Mouse (Mus musculus) mouse embryonic stem cell (cell line): ENCODE measurements around the gene Cacng2.

Source experiments
- in situ Hi-C, 2 experiments: fragments of 300-500 bp; cut with MboI; formaldehyde crosslinking; loops; 1 replicate in 1 of 2; 3 replicates in 1 of 2; pipeline ENCODE4 v1.14.3; 2019 to 2020; ENCODE audit warnings: low sequenced_read_pairs in 2 of 2, low pct_unique_long_range_greater_than_20kb in 1 of 2, mixed read lengths in 1 of 2; ENCODE audit not compliant: unreplicated experiment in 1 of 2

The Cacng2 gene

GRCm38 (mm10) chr15:78119704-78120103, at the start of gene Cacng2:
Cacng2 (minus strand) TSS chr15:78120028.
- in situ Hi-C loops, result loop anchor here in 1 of 2 experiments (25.0 kb wide), 1 partner anchor 382 kb away; the partner anchor contains the start of gene Apol9b

- in situ Hi-C loops, result no loop called here
These were observed 49.7 kb upstream of the Cacng2 start for GRCm38 (mm10) chr15:78169566-78169965.

- in situ Hi-C loops, result no loop called here
These were observed 45.5 kb upstream of the Cacng2 start for GRCm38 (mm10) chr15:78165292-78165691.

- in situ Hi-C loops, result no loop called here
These were observed 44.6 kb upstream of the Cacng2 start for GRCm38 (mm10) chr15:78164466-78164865.

DNA sequence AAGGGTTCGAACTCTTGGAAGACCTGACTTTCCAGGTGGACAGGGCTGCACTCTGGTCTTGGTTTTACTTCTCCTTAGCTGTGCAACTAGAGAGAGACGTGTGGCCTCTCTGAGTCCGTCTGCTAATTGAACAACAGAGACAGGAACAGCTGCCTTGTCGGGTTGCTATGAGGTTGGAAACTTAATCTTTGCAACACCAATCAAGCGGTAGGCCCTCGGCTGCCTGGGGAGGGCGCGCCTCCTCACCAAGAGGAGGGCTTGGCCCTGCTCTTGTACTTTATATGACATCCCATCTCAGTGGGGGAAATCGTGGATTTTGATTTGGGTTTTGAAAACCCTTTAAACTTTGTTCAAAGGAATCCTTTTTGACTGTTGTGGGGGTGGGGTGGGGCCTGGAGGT, 42.1 kb upstream of the Cacng2 start:
- in situ Hi-C loops, result no loop called here

GRCm38 (mm10) chr15:78158335-78158734, 38.5 kb upstream of the Cacng2 start:
- in situ Hi-C loops, result no loop called here

DNA sequence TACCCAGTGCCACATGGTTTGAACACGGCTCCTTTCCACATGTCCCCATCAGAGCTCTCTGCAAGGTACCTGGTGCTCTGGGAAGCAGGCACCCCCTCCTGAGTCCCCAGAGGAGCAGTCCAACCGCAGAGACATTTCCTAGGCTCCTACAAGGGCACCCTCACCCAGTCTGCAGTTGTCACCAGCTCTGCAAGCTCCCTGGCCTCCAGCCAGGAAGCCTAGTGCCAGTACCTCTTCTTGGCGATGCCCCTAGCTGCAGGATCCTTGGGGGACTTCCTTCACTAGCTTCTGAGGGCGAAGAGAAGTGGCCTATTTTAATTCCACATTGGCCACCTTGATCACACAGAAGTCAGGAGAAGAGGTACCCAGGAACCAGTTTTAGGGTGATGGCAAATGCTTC, 38.0 kb upstream of the Cacng2 start:
- in situ Hi-C loops, result no loop called here

DNA sequence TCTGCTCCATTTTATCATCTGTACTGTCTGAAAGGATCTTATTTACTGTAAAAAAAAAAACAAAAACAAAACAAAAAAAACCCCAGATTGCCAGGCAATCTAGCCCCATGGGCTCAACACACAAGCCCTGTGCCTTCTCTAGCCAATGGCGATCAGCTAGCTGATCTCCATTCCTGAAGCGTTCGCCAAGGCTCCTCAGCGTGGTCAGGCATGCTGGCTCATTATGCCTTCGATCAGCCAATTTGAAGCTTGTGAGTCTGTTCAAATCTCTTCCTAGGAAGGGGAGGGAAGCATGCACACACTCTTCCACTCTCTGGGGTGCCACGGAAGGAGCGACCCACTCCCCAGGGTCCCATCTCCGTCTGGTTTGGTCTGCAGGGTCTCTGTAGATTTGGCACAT, 37.5 kb upstream of the Cacng2 start:
- in situ Hi-C loops, result no loop called here

- in situ Hi-C loops, result no loop called here
These were observed 35.6 kb upstream of the Cacng2 start for GRCm38 (mm10) chr15:78155421-78155820.

DNA sequence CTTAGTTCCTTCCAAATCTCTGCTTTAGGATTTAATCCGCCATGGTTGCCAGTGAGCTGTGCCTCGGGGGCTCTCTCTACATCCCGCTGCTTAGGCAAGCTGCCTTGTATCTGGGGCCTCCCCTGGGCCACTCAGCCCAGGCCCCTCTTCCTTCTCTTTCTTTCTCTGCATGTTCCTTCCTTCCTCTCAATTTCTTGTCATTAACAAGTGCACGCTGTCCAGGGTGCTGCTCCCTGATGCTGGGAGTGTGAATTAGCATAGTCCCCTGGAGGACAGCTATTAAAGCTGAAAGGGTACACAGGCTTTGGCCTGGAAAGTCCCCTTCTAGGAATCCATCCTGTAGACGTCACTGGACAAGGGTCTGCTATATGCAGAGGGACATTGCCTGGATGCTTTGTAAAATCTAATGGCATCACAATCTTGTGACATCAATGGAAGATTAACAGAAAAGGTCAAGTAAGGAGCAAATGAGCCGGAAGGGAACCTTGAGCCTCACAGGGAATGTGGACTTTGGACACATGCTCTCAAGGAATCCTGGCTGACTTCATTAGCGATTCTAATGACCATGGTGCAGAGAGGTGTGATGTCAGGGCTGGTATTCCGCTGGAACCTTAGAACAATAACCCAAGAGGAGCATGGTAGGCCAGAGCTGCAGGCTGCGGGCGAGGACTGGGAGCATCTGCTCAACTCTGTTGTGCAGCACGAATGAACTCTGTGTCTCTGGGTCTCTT, 33.4 kb upstream of the Cacng2 start:
- in situ Hi-C loops, result no loop called here

- in situ Hi-C loops, result no loop called here
These were observed 28.7 kb upstream of the Cacng2 start for GRCm38 (mm10) chr15:78148565-78148964.

GRCm38 (mm10) chr15:78140226-78140625, 20.4 kb upstream of the Cacng2 start:
- in situ Hi-C loops, result no loop called here

DNA sequence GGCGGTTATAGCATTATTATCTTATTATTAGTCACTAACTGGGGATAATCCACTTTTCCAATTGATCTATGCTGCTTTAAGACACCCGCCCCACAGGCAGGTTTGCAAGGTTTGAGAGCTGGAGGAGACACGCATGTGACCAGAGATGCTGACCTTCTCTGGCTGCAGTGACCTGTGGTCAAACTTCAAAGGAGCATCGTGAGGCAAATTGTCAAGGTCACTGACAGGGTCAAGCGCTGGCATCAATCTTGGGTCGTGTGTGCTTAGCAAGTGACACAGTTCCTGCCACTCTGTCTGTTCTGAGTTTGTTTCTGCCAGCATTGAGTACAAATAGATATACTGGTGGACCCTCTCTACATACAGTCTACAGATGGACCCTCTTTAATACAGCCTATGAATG, 14.8 kb upstream of the Cacng2 start:
- in situ Hi-C loops, result no loop called here

DNA sequence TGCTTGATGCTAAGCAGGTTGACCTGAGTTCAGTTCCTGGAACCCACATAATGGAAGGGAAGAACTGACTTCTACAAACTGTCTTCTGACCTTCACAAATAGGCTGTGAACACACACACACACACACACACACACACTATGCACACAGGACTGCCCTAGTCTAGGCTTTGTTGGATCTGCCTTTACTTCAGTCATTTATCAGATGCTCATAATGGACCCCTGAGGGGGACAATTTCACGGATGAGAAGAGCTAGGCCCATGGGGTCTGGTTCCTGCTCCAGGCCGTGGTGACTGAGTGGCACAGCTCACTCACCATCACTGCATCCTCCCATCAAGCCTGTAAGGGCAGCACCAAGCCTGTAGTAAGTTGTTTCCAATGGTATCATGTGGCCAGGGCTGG, 13.6 kb upstream of the Cacng2 start:
- in situ Hi-C loops, result no loop called here

GRCm38 (mm10) chr15:78119248-78119647, 580 bp downstream of the Cacng2 start:
- in situ Hi-C loops, result loop anchor here in 1 of 2 experiments (25.0 kb wide), 1 partner anchor 382 kb away; the partner anchor contains the start of gene Apol9b

DNA sequence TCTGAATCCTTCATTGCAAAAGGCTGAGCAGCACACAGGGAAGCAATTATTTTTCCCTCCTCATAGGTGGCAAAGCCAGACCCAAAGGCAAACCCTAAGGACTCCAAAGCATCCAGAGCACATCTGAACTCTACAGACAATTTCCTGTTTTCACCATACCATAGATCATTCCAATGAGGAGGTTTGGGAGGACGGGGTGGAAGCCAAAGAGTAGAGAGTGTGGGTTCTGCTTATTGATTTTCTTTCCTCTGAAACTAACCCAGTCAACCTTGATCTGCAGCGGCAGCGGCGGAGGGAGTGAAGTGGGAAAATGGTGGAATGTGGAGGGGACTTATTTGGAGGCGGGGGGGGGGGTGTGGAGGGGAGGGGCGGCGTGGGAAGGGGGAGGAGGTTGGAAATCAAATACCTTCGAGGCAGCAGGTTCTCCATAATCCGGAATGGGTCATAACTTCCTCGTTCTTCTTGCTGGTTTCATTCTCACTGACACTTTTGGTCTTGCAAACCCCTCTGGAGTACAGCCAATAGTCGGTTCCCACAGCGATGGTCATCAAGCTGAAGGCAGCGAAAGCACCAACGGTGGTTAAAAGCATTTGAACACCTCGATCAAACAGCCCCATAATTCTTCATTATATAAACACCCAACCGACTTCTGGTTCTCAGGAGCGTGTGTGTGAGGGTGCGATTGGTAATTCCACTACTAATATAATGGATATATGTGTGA, 1.4 kb downstream of the Cacng2 start:
- in situ Hi-C loops, result loop anchor here in 1 of 2 experiments (25.0 kb wide), 1 partner anchor 381 kb away; the partner anchor contains the start of gene Apol9b

DNA sequence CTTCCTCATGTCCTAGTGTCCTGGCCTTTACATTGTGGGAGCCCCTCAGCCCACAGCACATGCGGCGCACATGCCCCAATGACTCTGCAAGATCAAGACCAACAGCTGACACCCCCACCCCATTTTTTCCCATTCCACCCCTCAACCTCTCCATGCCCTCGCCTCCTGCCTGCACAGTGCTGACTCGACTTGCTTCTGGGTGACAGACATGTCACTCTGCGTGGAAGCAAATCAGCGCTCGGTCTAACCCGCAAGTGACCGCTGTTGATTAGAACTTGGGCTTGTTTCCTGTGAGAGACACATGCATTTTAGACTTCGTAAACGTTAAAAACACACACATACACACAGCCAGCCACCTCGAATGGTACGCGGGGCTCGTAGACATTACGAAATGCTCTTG, 2.1 kb downstream of the Cacng2 start:
- in situ Hi-C loops, result loop anchor here in 1 of 2 experiments (25.0 kb wide), 1 partner anchor 380 kb away; the partner anchor contains the start of gene Apol9b

- in situ Hi-C loops, result loop anchor here in 1 of 2 experiments (25.0 kb wide), 1 partner anchor 380 kb away; the partner anchor contains the start of gene Apol9b
These were observed 2.9 kb downstream of the Cacng2 start for GRCm38 (mm10) chr15:78116936-78117335.

GRCm38 (mm10) chr15:78116244-78116643, 3.6 kb downstream of the Cacng2 start:
- in situ Hi-C loops, result loop anchor here in 1 of 2 experiments (25.0 kb wide), 1 partner anchor 379 kb away; the partner anchor contains the start of gene Apol9b
